Mouse (Mus musculus): ENCODE measurements around the gene Cd2bp2. TPM values are rescaled to one million over a fixed set of nuclear protein-coding genes. Genes with fewer than 3 reads are reported as not detected.

The Cd2bp2 gene
- polyA plus RNA-seq, 1 experiment from 2014 or later = 59.5 TPM

DNA sequence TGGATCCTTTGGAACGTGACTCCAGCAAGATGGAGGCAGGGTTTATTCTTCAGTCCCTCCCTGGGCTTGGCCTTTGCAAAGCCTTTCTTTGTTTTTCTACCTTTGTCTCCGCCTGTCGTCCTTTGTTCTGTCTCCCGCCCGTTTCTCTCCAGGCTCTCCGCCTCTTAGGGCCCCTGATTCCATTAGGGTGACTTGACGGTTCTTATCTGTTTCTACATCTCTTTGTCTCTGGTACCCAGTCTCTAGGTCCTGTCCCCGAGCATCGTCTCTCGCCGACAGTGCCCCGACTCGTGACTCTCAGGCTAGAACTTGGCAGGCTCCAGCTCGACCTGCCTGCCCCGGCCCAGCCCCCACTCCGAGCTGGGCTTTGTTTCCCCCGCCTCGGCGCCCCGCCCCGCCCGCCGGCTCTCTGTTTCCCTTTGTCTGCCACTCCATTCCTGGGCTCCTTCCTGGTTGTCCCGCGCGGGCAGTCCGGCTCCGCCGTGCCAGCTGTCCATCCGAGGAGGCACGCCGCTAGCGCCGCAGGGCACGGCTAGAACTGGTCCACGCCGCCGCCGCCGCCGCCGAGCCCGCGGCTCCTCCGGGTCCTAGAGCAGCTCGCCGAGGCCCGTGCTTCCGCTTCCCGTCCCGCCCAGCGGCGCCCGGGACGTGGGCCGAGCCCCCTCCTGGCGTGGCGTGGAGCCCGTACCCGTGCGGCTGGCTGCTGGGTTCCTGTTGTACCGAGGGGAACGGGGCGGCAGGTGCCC, 36.9 kb upstream of the Cd2bp2 start, which contains the start of the genes Zfp553 and Sept1:
Gene Zfp553, plus strand, starts transcription at position 440 of the 746 bp plus-strand sequence.
Gene Sept1, minus strand, starts transcription at position 509 of the 746 bp plus-strand sequence.
- Histone ChIP-seq H3K27me3 (replicated peaks; ENCODE audit: control insufficient read depth, insufficient read depth, low read length) (no peaks in the 10 kb centered on the region), H3K4me3 (ENCODE audit: low read depth, low read length) (peak within 1 kb of the TSS; percentile 97), H3K9me3 (ENCODE audit: control insufficient read depth, low read length) (no peaks in the 10 kb centered on the region), H3K9ac (ENCODE audit: low read depth, low read length) (peak within 1 kb of the TSS; percentile 97), H3K27ac (ENCODE audit: low read depth, low read length) (peak within 1 kb of the TSS; percentile 97), H3K4me2 (peak within 1 kb of the TSS; percentile 84), H3K4me1 (replicated peaks; ENCODE audit: control insufficient read depth, insufficient read depth, low read length) (peaks cover 11% of the 10 kb centered on the region), H3K36me3 (ENCODE audit: control insufficient read depth, insufficient read depth, low read length) (peaks cover 33% of the 10 kb centered on the region)
- ATAC-seq (replicated peaks; ENCODE audit: low FRiP score) (peak; percentile 88), DNase-seq (ENCODE audit: low spot score) (peak; percentile 92)
- WGBS = under 1% methylated on average over 64 of the region's 64 CpGs

DNA sequence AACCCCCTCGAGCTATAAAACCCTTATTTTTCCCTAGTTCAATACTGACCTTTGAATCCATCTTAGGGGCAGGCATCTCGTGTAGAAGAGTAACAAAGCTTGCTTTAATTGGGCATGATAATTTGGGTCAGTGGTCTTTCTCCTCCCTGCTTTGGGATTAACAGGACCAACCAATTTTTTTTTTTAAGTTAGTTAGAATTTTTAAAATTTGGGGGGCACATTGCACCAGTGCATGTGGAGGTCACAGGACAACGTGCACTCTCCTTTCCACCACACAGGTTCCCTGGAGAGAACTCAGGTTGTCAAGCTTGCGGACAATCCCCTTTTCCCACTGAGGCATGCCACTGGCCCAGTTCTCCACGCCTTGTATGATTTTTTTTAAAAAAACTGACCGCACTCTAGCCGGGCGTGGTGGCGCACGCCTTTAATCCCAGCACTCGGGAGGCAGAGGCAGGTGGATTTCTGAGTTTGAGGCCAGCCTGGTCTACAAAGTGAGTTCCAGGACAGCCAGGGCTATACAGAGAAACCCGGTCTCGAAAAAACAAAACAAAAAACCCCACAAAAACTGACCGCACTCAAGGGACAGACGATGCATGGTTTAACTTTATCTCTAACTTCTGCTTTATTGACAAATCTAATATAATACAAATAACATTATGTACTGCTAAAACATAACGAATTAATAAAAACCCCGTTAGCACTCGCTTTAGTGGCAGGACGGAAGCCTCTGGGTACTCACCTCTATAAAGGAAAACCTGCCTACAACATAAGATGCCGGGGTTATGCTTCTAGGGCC, 36.2 kb upstream of the Cd2bp2 start:
- Histone ChIP-seq H3K27ac (ENCODE audit: low read depth, low read length) (peak overlapping the region; percentile 97), H3K4me1 (replicated peaks; ENCODE audit: control insufficient read depth, insufficient read depth, low read length) (peaks cover 14% of the 10 kb centered on the region), H3K27me3 (replicated peaks; ENCODE audit: control insufficient read depth, insufficient read depth, low read length) (no peaks in the 10 kb centered on the region), H3K4me3 (ENCODE audit: low read depth, low read length) (peak overlapping the region; percentile 97), H3K9me3 (ENCODE audit: control insufficient read depth, low read length) (no peaks in the 10 kb centered on the region), H3K9ac (ENCODE audit: low read depth, low read length) (peak overlapping the region; percentile 97), H3K36me3 (ENCODE audit: control insufficient read depth, insufficient read depth, low read length) (peaks cover 27% of the 10 kb centered on the region), H3K4me2 (peak overlapping the region; percentile 84)
- no peak for ATAC-seq (replicated peaks; ENCODE audit: low FRiP score)
- no peak for DNase-seq (ENCODE audit: low spot score)
- WGBS = 6% methylated on average over 20 of the region's 20 CpGs

DNA sequence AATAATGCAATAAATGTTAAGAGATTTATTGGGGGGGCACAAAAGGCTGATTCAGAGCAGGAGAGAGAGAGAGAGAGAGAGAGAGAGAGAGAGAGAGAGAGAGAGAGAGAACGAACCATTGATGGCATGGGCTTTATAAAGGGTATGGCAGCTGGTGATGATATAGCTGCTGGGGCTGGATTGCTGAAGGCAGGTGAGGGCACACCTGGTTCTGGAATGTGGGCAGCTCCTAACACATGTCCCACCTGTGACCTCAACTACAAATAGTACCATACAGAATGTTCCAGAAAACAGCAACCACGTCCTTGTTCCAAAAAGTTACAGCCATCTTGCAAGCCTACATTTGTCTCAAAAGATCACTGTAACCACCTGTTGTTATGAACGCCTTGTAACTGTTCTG, 35.5 kb upstream of the Cd2bp2 start:
- H3K9ac ChIP-seq (ENCODE audit: low read depth, low read length) = peak overlapping the region; percentile 97

DNA sequence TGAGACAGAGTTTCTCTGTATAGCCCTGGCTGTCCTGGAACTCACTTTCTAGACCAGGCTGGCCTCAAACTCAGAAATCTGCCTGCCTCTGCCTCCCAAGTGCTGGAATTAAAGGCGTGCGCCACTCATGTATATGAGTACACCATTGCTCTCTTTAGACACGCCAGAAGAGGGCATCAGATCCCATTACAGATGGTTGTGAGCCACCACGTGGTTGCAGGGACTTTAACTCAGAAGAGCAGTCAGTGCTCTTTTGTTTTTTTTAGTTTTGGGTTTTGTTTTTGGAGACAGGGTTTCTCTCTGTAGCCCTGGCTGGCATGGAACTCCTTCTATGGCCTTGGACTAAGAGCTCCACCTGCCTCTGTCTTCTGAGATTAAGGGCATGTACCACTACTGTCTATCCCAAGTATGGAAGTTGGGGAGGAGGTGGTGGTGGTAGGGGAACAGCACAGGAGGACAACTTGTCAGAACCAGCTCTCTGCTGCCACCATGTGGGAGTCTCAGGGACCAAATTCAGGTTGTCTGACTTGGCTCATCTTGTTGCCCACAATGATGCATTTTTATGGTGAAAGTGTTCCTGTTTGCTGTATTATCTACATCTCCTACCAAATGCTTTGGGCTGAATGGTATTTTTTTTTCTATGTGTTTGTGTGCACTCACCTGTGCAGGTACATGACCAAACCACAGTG, 32.9 kb upstream of the Cd2bp2 start:
- Histone ChIP-seq H3K4me1 (replicated peaks; ENCODE audit: control insufficient read depth, insufficient read depth, low read length) (peaks cover 33% of the 10 kb centered on the region), H3K9me3 (ENCODE audit: control insufficient read depth, low read length) (no peaks in the 10 kb centered on the region), H3K27ac (ENCODE audit: low read depth, low read length) (no peak overlapping the region; the same call in 1 of the 2 replicates), H3K36me3 (ENCODE audit: control insufficient read depth, insufficient read depth, low read length) (peaks cover 5% of the 10 kb centered on the region; the same call in 1 of the 2 replicates), H3K27me3 (replicated peaks; ENCODE audit: control insufficient read depth, insufficient read depth, low read length) (no peaks in the 10 kb centered on the region), H3K4me3 (ENCODE audit: low read depth, low read length) (no peak overlapping the region), H3K4me2 (no peak overlapping the region), H3K9ac (ENCODE audit: low read depth, low read length) (no peak overlapping the region)
- DNase-seq (ENCODE audit: low spot score) (peak; percentile 69), ATAC-seq (replicated peaks; ENCODE audit: low FRiP score) (no peak; the same call in 1 of the 2 replicates)
- 51% methylated on average over 4 of the region's 4 CpGs for WGBS

More for the DNA sequence above, 35.5 kb upstream of the Cd2bp2 start:
- H3K4me1 ChIP-seq (replicated peaks; ENCODE audit: control insufficient read depth, insufficient read depth, low read length) = peaks cover 18% of the 10 kb centered on the region
- 0 out of 2 replicates have a peak overlapping the region, but pooled peaks have one; percentile 97 for H3K27ac ChIP-seq (ENCODE audit: low read depth, low read length)
- H3K27me3 ChIP-seq (replicated peaks; ENCODE audit: control insufficient read depth, insufficient read depth, low read length) = no peaks in the 10 kb centered on the region
- peak overlapping the region; percentile 97 for H3K4me3 ChIP-seq (ENCODE audit: low read depth, low read length)
- WGBS = 71% methylated on average over 3 of the region's 3 CpGs
- H3K9me3 ChIP-seq (ENCODE audit: control insufficient read depth, low read length) = no peaks in the 10 kb centered on the region
- DNase-seq (ENCODE audit: low spot score) = no peak
- peaks cover 20% of the 10 kb centered on the region for H3K36me3 ChIP-seq (ENCODE audit: control insufficient read depth, insufficient read depth, low read length)
- H3K4me2 ChIP-seq = peak overlapping the region; percentile 84
- ATAC-seq (replicated peaks; ENCODE audit: low FRiP score) = no peak

DNA sequence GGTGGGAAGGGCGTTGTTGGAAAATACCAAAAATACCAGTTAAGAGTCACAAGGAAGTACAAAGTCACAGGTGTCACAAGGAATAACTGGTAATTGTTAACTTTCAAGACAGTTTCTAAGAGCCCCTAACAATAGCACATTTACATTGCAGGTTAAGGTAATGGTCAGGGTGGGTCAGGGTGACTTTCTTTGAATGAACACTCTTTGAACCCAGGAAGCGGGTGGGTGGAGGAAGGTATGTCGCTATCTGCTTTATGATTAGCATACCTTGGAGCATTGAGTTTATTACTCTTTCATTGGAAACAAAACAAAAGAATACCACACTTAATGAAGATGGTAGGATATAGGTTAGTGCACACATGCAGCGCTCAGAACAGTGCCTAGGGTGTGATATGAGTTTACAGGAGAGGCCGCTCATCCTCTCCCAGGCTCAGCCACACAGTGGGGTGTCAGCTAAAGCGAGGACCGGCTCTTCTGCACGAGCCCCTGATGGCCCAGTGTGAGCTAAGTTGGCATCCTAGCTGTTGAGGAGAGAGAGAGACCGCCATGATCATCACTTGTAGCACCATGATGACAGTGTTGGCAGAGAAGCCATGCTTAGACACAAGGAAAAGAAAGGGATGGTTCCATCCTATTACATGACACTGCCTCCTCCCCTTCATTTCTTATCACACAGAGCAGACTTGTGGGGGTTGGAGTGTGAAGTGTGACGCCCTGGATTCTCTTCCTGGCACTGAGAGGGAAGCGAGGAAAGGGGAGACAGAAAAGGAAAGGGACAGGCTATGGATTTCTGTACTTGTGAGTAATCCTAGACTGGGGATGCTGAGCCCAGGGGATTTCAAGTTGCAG, 29.5 kb upstream of the Cd2bp2 start:
- Histone ChIP-seq H3K36me3 (ENCODE audit: control insufficient read depth, insufficient read depth, low read length) (peaks cover 5% of the 10 kb centered on the region; the same call in 1 of the 2 replicates), H3K4me3 (ENCODE audit: low read depth, low read length) (no peak overlapping the region), H3K27me3 (replicated peaks; ENCODE audit: control insufficient read depth, insufficient read depth, low read length) (no peaks in the 10 kb centered on the region), H3K9ac (ENCODE audit: low read depth, low read length) (peak overlapping the region; percentile 49; the same call in 1 of the 2 replicates), H3K9me3 (ENCODE audit: control insufficient read depth, low read length) (no peaks in the 10 kb centered on the region), H3K4me2 (peak overlapping the region; percentile 50), H3K27ac (ENCODE audit: low read depth, low read length) (peak overlapping the region; percentile 79), H3K4me1 (replicated peaks; ENCODE audit: control insufficient read depth, insufficient read depth, low read length) (peaks cover 22% of the 10 kb centered on the region)
- 67% methylated on average over 11 of the region's 11 CpGs for WGBS
- peak; percentile 88 for ATAC-seq (replicated peaks; ENCODE audit: low FRiP score)
- no peak for DNase-seq (ENCODE audit: low spot score)

DNA sequence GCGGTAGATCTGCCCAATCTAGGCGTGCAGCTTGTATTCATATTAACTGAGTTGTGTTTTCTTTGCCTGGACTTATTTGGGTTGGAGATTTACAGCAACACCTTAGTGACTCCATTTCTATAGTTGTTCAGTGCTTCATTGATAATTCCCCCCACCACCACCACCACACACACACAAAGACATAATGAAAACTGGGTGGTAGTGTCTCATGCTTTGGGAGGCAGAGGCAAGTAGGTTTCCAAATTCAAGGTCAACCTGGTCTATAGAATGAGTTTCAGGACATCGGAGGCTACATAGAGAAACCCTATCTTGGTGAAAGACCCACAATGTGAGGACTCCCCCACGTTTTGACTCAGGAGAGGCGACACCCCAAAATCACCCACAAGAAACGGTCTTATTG, 28.8 kb upstream of the Cd2bp2 start:
- no peak for ATAC-seq (replicated peaks; ENCODE audit: low FRiP score)
- no peak for DNase-seq (ENCODE audit: low spot score)
- Histone ChIP-seq H3K4me2 (no peak overlapping the region), H3K27ac (ENCODE audit: low read depth, low read length) (no peak overlapping the region), H3K9me3 (ENCODE audit: control insufficient read depth, low read length) (no peaks in the 10 kb centered on the region), H3K27me3 (replicated peaks; ENCODE audit: control insufficient read depth, insufficient read depth, low read length) (no peaks in the 10 kb centered on the region), H3K9ac (ENCODE audit: low read depth, low read length) (no peak overlapping the region), H3K4me1 (replicated peaks; ENCODE audit: control insufficient read depth, insufficient read depth, low read length) (peaks cover 22% of the 10 kb centered on the region), H3K4me3 (ENCODE audit: low read depth, low read length) (no peak overlapping the region), H3K36me3 (ENCODE audit: control insufficient read depth, insufficient read depth, low read length) (peaks cover 5% of the 10 kb centered on the region; the same call in 1 of the 2 replicates)
- 88% methylated on average over 6 of the region's 6 CpGs for WGBS

DNA sequence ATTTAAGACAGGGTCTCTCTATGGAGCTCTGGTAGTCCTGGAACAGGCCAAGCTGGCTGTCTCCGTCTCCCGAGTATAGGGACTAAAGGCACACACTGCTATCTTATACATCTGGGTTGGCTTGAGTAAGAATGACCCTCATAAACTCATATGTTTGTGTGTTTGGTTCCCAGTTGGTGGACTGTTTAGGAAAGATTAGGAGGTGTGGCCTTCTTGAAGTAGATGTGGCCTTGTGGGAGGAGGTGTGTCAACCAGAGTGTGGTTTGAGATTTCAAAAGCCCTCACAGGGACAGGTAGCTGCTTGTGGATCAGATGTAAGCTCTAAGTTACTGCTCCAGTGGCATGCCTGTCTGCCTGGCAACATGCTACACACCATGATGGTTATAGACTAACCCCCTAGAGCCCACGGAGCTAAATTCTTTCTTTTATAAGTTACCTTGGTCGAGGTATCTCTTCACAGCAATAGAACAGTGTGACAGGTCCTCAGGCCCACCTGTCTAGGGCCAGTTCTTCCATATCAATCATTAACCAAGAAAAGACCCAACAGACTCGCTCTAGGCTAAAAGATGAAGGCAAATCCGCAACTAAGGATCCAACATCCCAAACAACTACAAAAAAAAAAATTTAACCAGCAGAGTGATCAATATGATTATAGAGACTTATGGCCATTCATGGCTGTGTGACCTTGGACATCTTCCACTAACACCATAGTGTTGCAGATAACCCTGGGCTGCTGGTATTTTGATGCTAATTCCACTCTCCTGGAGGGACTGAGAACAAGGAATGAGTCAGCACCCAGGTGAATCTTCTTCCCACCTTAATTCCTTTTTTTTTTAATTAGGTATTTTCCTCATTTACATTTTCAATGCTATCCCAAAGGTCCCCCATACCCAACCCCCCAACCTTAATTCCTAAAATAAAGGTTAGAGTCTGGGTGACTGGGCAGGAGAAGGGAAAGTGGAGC, 27.9 kb upstream of the Cd2bp2 start:
- peaks cover 27% of the 10 kb centered on the region for H3K4me1 ChIP-seq (replicated peaks; ENCODE audit: control insufficient read depth, insufficient read depth, low read length)
- H3K27me3 ChIP-seq (replicated peaks; ENCODE audit: control insufficient read depth, insufficient read depth, low read length) = no peaks in the 10 kb centered on the region
- no peak overlapping the region for H3K4me2 ChIP-seq
- no peak for DNase-seq (ENCODE audit: low spot score)
- no peak overlapping the region for H3K9ac ChIP-seq (ENCODE audit: low read depth, low read length)
- H3K4me3 ChIP-seq (ENCODE audit: low read depth, low read length) = no peak overlapping the region
- WGBS = 73% methylated on average over 6 of the region's 6 CpGs
- no peaks in the 10 kb centered on the region for H3K9me3 ChIP-seq (ENCODE audit: control insufficient read depth, low read length)
- no peaks in the 10 kb centered on the region for H3K36me3 ChIP-seq (ENCODE audit: control insufficient read depth, insufficient read depth, low read length)
- no peak overlapping the region for H3K27ac ChIP-seq (ENCODE audit: low read depth, low read length)
- ATAC-seq (replicated peaks; ENCODE audit: low FRiP score) = no peak; the same call in 1 of the 2 replicates
